ENCODE assay signal across 9 mouse cellular contexts in the genomic region with DNA sequence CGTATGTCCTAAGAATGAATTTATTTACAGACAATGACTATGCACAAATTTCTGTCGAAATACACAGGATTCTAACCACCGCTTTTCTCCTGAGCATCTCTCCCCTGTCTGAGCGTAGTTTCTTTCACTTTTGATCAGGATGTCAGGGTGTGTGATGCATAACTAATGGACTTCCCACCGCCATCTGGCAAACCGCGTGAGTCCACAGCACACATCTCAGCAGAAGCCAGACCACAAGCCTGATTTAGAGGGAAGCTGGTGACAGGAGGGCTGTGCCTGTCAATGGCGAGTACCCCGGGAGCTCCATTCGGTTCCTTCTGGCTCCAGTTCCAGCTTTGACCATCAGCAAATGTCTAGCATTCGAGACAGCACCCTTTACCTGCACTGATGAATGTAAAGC. TPM values are rescaled to one million over a fixed set of nuclear protein-coding genes. Genes with fewer than 3 reads are reported as not detected.
DNase-seq lines count a peak whose midpoint lies in the region; ATAC-seq and TF ChIP-seq lines count a peak whose summit lies in the region.
"Had no signal": no experiment of that assay in that cellular context is flagged by ENCODE, and none has a peak within 500 bp of the region (broad histone marks: within the 10 kb centered on the region; RNA-seq: fewer than 3 reads in every experiment).

No protein-coding gene starts in this region.

- DNase-seq in heart, embryonic 10.5 days (ENCODE audit: low spot score) = no peak
- DNase-seq in heart, adult 8-10 months (ENCODE audit: low spot score) = no peak
- DNase-seq in thymus, postnatal 14 days = peak; percentile 6
- DNase-seq in thymus, postnatal 4 days = no peak
- peak; percentile 90 for DNase-seq in splenic B cell, adult 2 months (ENCODE audit: low read depth, low spot score)
- DNase-seq in layer of hippocampus, adult 2 months (ENCODE audit: low spot score in 2 of 2) = no peak
- DNase-seq in gastrocnemius, postnatal 25 days = no peak

- peak; percentile 90 for ATAC-seq in inflammation-experienced regulatory T-cells, adult 6 months

- peaks cover 14% of the 10 kb centered on the region; the same call in 1 of the 2 replicates for H3K4me1 ChIP-seq in heart, embryonic 10.5 days

- no peaks in the 10 kb centered on the region for H3K27me3 ChIP-seq in heart, embryonic 10.5 days (ENCODE audit: insufficient read depth, poor library complexity, severe bottlenecking)
- no peaks in the 10 kb centered on the region for H3K27me3 ChIP-seq in splenic B cell, adult 2 months (ENCODE audit: control insufficient read depth, insufficient read depth, low read length, poor library complexity, severe bottlenecking)
- H3K27me3 ChIP-seq: embryonic facial prominence, embryonic 12.5 days had no signal

- H3K9me3 ChIP-seq in heart, embryonic 10.5 days = no peaks in the 10 kb centered on the region
- H3K9me3 ChIP-seq: embryonic facial prominence, embryonic 12.5 days had no signal

- H3K4me3 ChIP-seq in heart, embryonic 10.5 days = no peak overlapping the region
- no peak overlapping the region for H3K4me3 ChIP-seq in layer of hippocampus, adult 2 months
- H3K4me3 ChIP-seq: embryonic facial prominence, embryonic 12.5 days had no signal

- WGBS in heart, embryonic 10.5 days = 46% methylated on average over 11 of the region's 11 CpGs

- H3K36me3 ChIP-seq in heart, embryonic 10.5 days = no peaks in the 10 kb centered on the region
- H3K36me3 ChIP-seq in splenic B cell, adult 2 months (ENCODE audit: control insufficient read depth, insufficient read depth, low read length, poor library complexity, severe bottlenecking) = no peaks in the 10 kb centered on the region
- H3K36me3 ChIP-seq: embryonic facial prominence, embryonic 12.5 days had no signal

- 0 out of 2 replicates have a peak overlapping the region, but pooled peaks have one; percentile 4 for H3K27ac ChIP-seq in heart, embryonic 10.5 days
- no peak overlapping the region; the same call in 1 of the 2 replicates for H3K27ac ChIP-seq in layer of hippocampus, adult 2 months
- H3K27ac ChIP-seq: embryonic facial prominence, embryonic 12.5 days had no signal

- no peak for TF ChIP-seq CTCF in layer of hippocampus, adult 2 months (conservative IDR thresholded peaks at IDR 0.05)

RNA-seq across cellular contexts. Expression of a gene that starts 17.3 kb away (rescaled TPM):
- polyA plus RNA-seq in heart, embryonic 10.5 days (2016; fragmentation: Nextera tagmentation; extraction: Ambion mirVana) = 13.2 and 15.6 TPM in 2 replicates
- 1 to 10 TPM; 4.8 to 8.6 (median 6.5) TPM for total RNA-seq in heart, adult 8-10 months (2022)
- polyA plus RNA-seq in inflammation-experienced regulatory T-cells, adult 6 months (2017; shearing (Covaris generic)) = 1 to 10 TPM; 2.3 to 5.2 (median 2.9) TPM
- 10 to 100 TPM; 24.6 to 25.2 TPM for total RNA-seq in layer of hippocampus, adult 2 months (2021)
- total RNA-seq in gastrocnemius, postnatal 25 days (2021) = 10 to 100 TPM in 1 of 2 experiments, 1 to 10 TPM in 1; 7.8 to 10.2 TPM

Comparison
In these comparisons a context has a peak if more than half of its experiments do, and no peak if none do; other contexts are left out.
1. DNase-seq: peak in thymus, postnatal 14 days (single experiment) and splenic B cell, adult 2 months (single experiment); none in heart, embryonic 10.5 days (single experiment), heart, adult 8-10 months (single experiment), thymus, postnatal 4 days (single experiment), layer of hippocampus, adult 2 months (0 of 2) and gastrocnemius, postnatal 25 days (single experiment).